21 mouse cellular contexts compared by ENCODE assay signal in the genomic region with DNA sequence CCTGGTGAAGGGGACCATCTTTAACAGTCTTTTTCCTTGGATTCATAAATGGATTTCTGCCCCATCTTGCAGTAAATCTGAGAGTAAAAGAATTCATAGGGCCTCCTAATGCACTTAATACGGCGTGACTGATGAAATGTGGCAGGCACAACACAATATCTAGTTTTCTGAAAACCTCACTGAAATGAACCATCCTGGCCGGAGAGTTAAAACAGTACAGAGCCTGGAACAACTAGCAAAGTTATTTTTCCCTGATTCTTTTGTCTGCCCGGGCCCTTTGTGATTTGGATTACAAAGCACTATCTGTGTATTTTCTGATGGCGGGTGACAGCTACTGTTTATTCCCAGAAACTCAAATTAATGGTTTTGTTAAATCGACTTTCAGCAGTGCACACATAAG.
DNase-seq lines count a peak whose midpoint lies in the region; ATAC-seq and TF ChIP-seq lines count a peak whose summit lies in the region.
"Had no signal": no experiment of that assay in that cellular context is flagged by ENCODE, and none has a peak within 500 bp of the region (broad histone marks: within the 10 kb centered on the region; RNA-seq: fewer than 3 reads in every experiment).

No protein-coding gene starts in this region.

- no peak overlapping the region for H3K4me3 ChIP-seq in embryonic facial prominence, embryonic 13.5 days
- no peak overlapping the region for H3K4me3 ChIP-seq in embryonic facial prominence, embryonic 10.5 days
- H3K4me3 ChIP-seq in midbrain, postnatal 0 days (ENCODE audit: low read depth, low read length): no peak overlapping the region
- H3K4me3 ChIP-seq: forebrain, embryonic 15.5 days; gastrocnemius, adult 2 months; heart, embryonic 12.5 days; limb, embryonic 12.5 days had no signal

- no peak overlapping the region for H3K4me2 ChIP-seq in embryonic facial prominence, embryonic 13.5 days
- H3K4me2 ChIP-seq in midbrain, postnatal 0 days (ENCODE audit: low read depth, low read length, poor library complexity, severe bottlenecking): no peak overlapping the region
- H3K4me2 ChIP-seq: forebrain, embryonic 15.5 days; heart, embryonic 12.5 days; limb, embryonic 12.5 days had no signal

- 39% methylated on average over 6 of the region's 6 CpGs for WGBS in embryonic facial prominence, embryonic 13.5 days
- WGBS in embryonic facial prominence, embryonic 10.5 days: 71% methylated on average over 6 of the region's 6 CpGs
- WGBS in midbrain, postnatal 0 days: 20% methylated on average over 6 of the region's 6 CpGs

- no peaks in the 10 kb centered on the region for H3K27me3 ChIP-seq in embryonic facial prominence, embryonic 13.5 days
- H3K27me3 ChIP-seq in embryonic facial prominence, embryonic 10.5 days (replicated peaks; ENCODE audit: low read depth, poor library complexity, severe bottlenecking): no peaks in the 10 kb centered on the region
- H3K27me3 ChIP-seq in midbrain, postnatal 0 days (ENCODE audit: insufficient read depth, low read length): no peaks in the 10 kb centered on the region
- H3K27me3 ChIP-seq: CH12.LX; forebrain, embryonic 15.5 days; heart, embryonic 12.5 days had no signal

- no peak for DNase-seq in embryonic facial prominence, embryonic 10.5 days (ENCODE audit: low spot score)
- peak; percentile 37 for DNase-seq in brain, adult 2 months (ENCODE audit: low read depth, low spot score)
- peak; percentile 39 for DNase-seq in mesoderm, embryonic 11.5 days (ENCODE audit: low read depth, low spot score)
- peak; percentile 16 for DNase-seq in midbrain, postnatal 0 days (ENCODE audit: low spot score)
- DNase-seq in cerebellum, postnatal 4 days (ENCODE audit: low spot score in 2 of 2): no peak
- no peak for DNase-seq in spleen, postnatal 4 days (ENCODE audit: low spot score in 2 of 2)
- no peak for DNase-seq in left cerebral cortex, adult 11 months (ENCODE audit: low spot score)
- DNase-seq: adrenal gland, postnatal 14 days; cerebellum, adult 8-10 months; gastrocnemius, adult 2 months; heart, postnatal 36 days; lung, postnatal 10 days; thymus, postnatal 14 days had no signal

- H3K9ac ChIP-seq in embryonic facial prominence, embryonic 13.5 days: no peak overlapping the region
- no peak overlapping the region for H3K9ac ChIP-seq in midbrain, postnatal 0 days (replicated peaks; ENCODE audit: low read length, poor library complexity, severe bottlenecking)
- H3K9ac ChIP-seq: forebrain, embryonic 15.5 days; heart, embryonic 12.5 days; limb, embryonic 12.5 days; liver, embryonic 14.5 days had no signal

- H3K9me3 ChIP-seq in embryonic facial prominence, embryonic 13.5 days: no peaks in the 10 kb centered on the region
- H3K9me3 ChIP-seq in embryonic facial prominence, embryonic 10.5 days: no peaks in the 10 kb centered on the region
- no peaks in the 10 kb centered on the region for H3K9me3 ChIP-seq in midbrain, postnatal 0 days (ENCODE audit: low read length)
- H3K9me3 ChIP-seq: forebrain, embryonic 15.5 days; heart, embryonic 12.5 days had no signal

- H3K36me3 ChIP-seq in embryonic facial prominence, embryonic 13.5 days: no peaks in the 10 kb centered on the region
- no peaks in the 10 kb centered on the region for H3K36me3 ChIP-seq in embryonic facial prominence, embryonic 10.5 days (replicated peaks)
- H3K36me3 ChIP-seq in midbrain, postnatal 0 days (ENCODE audit: insufficient read depth, low read length): no peaks in the 10 kb centered on the region
- H3K36me3 ChIP-seq: forebrain, embryonic 15.5 days; heart, embryonic 12.5 days; limb, embryonic 12.5 days had no signal

- ATAC-seq in embryonic facial prominence, embryonic 13.5 days (ENCODE audit: insufficient number of reproducible peaks, insufficient read depth, low FRiP score, low TSS enrichment, low read depth): no peak
- no peak for ATAC-seq in midbrain, postnatal 0 days (ENCODE audit: low FRiP score)
- ATAC-seq: forebrain, embryonic 15.5 days; intestine, postnatal 0 days had no signal

- no peak for TF ChIP-seq CTCF in midbrain, postnatal 0 days (IDR thresholded peaks at IDR 0.05)

- H3K27ac ChIP-seq in embryonic facial prominence, embryonic 13.5 days: 0 out of 2 replicates have a peak overlapping the region, but pooled peaks have one; percentile 28
- no peak overlapping the region for H3K27ac ChIP-seq in embryonic facial prominence, embryonic 10.5 days (replicated peaks)
- no peak overlapping the region for H3K27ac ChIP-seq in midbrain, postnatal 0 days (ENCODE audit: low read depth, low read length)
- H3K27ac ChIP-seq: forebrain, embryonic 15.5 days; gastrocnemius, adult 2 months; kidney, postnatal 0 days; limb, embryonic 12.5 days; liver, embryonic 14.5 days had no signal

- H3K4me1 ChIP-seq in embryonic facial prominence, embryonic 13.5 days: peaks cover 16% of the 10 kb centered on the region
- peaks cover 11% of the 10 kb centered on the region for H3K4me1 ChIP-seq in embryonic facial prominence, embryonic 10.5 days
- 0 out of 2 replicates have a peak, but pooled peaks cover 3% of the 10 kb centered on the region for H3K4me1 ChIP-seq in midbrain, postnatal 0 days (ENCODE audit: insufficient read depth, low read length)

Comparison
In these comparisons a context has a peak if more than half of its experiments do, and no peak if none do; other contexts are left out.
1. DNase-seq: peak in brain, adult 2 months (single experiment), mesoderm, embryonic 11.5 days (single experiment) and midbrain, postnatal 0 days (single experiment); none in embryonic facial prominence, embryonic 10.5 days (single experiment), cerebellum, postnatal 4 days (0 of 2), spleen, postnatal 4 days (0 of 2) and left cerebral cortex, adult 11 months (single experiment).